Mouse (Mus musculus): ENCODE data around the gene Rbm31y. TPM values are rescaled to one million over a fixed set of nuclear protein-coding genes. Genes with fewer than 3 reads are reported as not detected.
"Not testable (repeated sequence)": the region's sequence is repeated elsewhere in the genome, so short reads cannot be mapped to it uniquely, and the experiment has no call there.

Rbm31y gene
- not detected in 2 replicates for polyA plus RNA-seq (2015; fragmentation: Nextera tagmentation; extraction: Ambion mirVana)

- H3K4me3 ChIP-seq (ENCODE audit: low read length); H3K4me2 ChIP-seq (ENCODE audit: low read depth, low read length); H3K9me3 ChIP-seq (replicated peaks; ENCODE audit: control insufficient read depth, low read length); H3K4me1 ChIP-seq (ENCODE audit: control insufficient read depth, insufficient read depth, low read length); H3K27ac ChIP-seq (ENCODE audit: low read length); H3K27me3 ChIP-seq (ENCODE audit: control insufficient read depth, insufficient read depth, low read length); H3K9ac ChIP-seq (ENCODE audit: low read length); ATAC-seq (replicated peaks; ENCODE audit: extremely low read depth, insufficient read depth, low FRiP score); H3K36me3 ChIP-seq (ENCODE audit: control insufficient read depth, insufficient read depth): not testable (repeated sequence)
- no CpG with 5 or more reads among the region's 11 CpGs for WGBS
Observed at GRCm38 (mm10) chrY:17400461-17400860, at the start of gene Rbm31y. TSS of gene Rbm31y (plus strand) at chrY:17400761.
